Mouse (Mus musculus) hindbrain, embryonic 11.5 days (tissue): ENCODE measurements at regions not wholly inside any gene's neighbourhood (a gene's known extent, or its start where the extent isn't known, plus 50 kb on each side); places are given as distances from the start of the nearest gene placed in this dataset.

Experiments
- ATAC-seq: fragments of 200-750 bp; cut with Nextera tagmentation; 2 replicates; pipeline ENCODE4 v1.8.0; 2017; ENCODE audit warnings: mild to moderate bottlenecking, moderate TSS enrichment, moderate library complexity; ENCODE audit not compliant: low FRiP score
- DNase-seq: peaks from one replicate; pipeline ENCODE4 v3.0.0-alpha.2; 2015; ENCODE audit warnings: low spot score
- H3K27ac ChIP-seq: fragments of 300-500 bp; sonication (generic); 2 replicates; pipeline ENCODE4 v1.5.1; 2014; ENCODE audit warnings: mild to moderate bottlenecking, low read depth, low read length
- H3K27me3 ChIP-seq: fragments of 300-500 bp; sonication (generic); 2 replicates; pipeline ENCODE4 v1.6.1; 2014; ENCODE audit warnings: mild to moderate bottlenecking, low read length, moderate library complexity, mixed read lengths; ENCODE audit not compliant: control insufficient read depth, insufficient read depth
- H3K36me3 ChIP-seq: fragments of 300-500 bp; sonication (generic); 2 replicates; pipeline ENCODE4 v1.6.1; 2014; ENCODE audit warnings: mild to moderate bottlenecking, low read length, moderate library complexity, mixed read lengths; ENCODE audit not compliant: control insufficient read depth, insufficient read depth
- H3K4me1 ChIP-seq: fragments of 300-500 bp; sonication (generic); replicated peaks from 2 replicates; pipeline ENCODE4 v1.6.1; 2014; ENCODE audit warnings: low read length, mixed read lengths; ENCODE audit not compliant: control insufficient read depth, insufficient read depth
- H3K4me2 ChIP-seq: fragments of 300-500 bp; sonication (generic); replicated peaks from 2 replicates; pipeline ENCODE4 v1.6.1; 2014; ENCODE audit warnings: mild to moderate bottlenecking, low read depth, low read length
- H3K4me3 ChIP-seq: fragments of 300-500 bp; sonication (generic); 2 replicates; pipeline ENCODE4 v1.5.1; 2014; ENCODE audit warnings: low read depth, low read length
- H3K9ac ChIP-seq: fragments of 300-500 bp; sonication (generic); 2 replicates; pipeline ENCODE4 v1.6.1; 2014; ENCODE audit warnings: low read depth, low read length
- H3K9me3 ChIP-seq: fragments of 300-500 bp; sonication (generic); 2 replicates; pipeline ENCODE4 v1.6.1; 2016; ENCODE audit warnings: low read length; ENCODE audit not compliant: control insufficient read depth
- WGBS: fragments of 180-500 bp; shearing (Covaris S2); extraction: QIAGEN DNeasy Blood & Tissue Kit; methylation state at CpG from one replicate; pipeline ENCODE4 v1.1.7; 2014; 5-methylcytosine and 5-hydroxymethylcytosine counted together

DNA sequence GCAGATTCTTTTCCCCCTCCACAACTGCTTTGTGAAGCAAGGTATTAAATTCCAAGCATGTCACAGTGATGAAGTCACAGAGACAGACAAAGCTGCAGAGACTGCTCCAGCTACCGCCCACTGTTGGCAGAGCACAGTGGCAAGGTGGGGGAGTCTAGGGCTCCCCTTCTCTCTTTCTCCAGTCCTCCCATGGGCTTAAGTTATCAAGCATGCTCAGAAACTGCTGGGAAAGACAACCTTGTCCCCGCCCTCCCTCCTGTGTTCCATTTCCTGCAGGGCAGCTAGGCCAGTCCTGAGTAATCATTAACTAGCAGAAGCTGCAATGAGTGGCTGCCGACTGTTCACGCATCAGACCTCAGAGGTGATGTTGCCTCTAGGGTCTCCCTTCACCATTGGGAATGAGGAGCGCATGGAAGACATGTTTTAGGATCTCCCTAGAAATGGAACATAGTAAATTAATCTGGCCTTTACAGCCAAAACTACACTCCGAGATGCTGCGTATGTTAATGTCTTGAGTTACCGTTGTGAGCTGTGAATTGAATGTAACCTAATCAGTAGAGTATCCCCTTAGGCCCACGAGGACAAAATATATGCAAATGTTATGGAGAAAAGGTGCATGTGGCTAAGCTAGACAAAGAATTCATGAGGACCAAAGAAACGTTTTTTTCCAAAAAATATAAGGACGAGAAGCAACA is 372.5 kb upstream of the Acvr2a start:
- ATAC-seq (peak; percentile 73), DNase-seq (peak; percentile 37)
- H3K27me3 ChIP-seq, result no peaks in the 10 kb centered on the region
- no peaks in the 10 kb centered on the region for H3K9me3 ChIP-seq
- no peaks in the 10 kb centered on the region for H3K36me3 ChIP-seq
- 41% methylated on average over 11 of the region's 11 CpGs for WGBS
- peak overlapping the region; percentile 51; the same call in 1 of the 2 replicates for H3K27ac ChIP-seq
- 0 out of 2 replicates have a peak, but pooled peaks cover 3% of the 10 kb centered on the region for H3K4me1 ChIP-seq
- no peak overlapping the region for H3K9ac ChIP-seq
- H3K4me3 ChIP-seq, result no peak overlapping the region
- H3K4me2 ChIP-seq, result no peak overlapping the region; the same call in 1 of the 2 replicates

DNA sequence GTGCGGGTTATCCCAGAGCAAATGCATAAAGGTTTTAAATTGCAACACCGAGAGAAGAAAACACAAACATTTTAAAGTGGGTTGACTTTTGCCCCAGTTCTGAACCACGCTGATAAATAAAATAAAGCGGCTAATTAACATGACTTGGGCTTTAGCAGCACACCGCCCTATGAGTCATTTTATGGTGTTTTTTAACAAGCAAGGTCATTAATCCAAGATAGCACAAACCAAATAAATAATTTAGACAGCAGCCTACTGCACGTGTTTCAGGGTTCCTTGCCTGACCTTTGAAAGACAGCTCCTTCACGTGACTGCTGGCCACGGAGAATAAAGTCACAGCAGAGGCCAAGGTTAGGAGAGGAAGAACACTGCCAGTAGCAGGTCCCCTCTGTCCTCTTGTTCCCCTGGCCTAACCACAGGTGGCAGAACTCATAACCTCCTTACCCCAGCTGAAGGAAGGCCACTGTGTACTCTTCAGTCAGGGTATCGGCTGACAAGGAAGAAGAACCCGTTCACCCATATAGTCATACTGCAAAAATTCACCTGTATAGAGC is 371.8 kb upstream of the Acvr2a start:
- 77% methylated on average over 10 of the region's 10 CpGs for WGBS
- H3K4me2 ChIP-seq, result no peak overlapping the region
- no peaks in the 10 kb centered on the region for H3K36me3 ChIP-seq
- ATAC-seq (peak; percentile 23; the same call in 1 of the 2 replicates), DNase-seq (no peak)
- no peak overlapping the region for H3K27ac ChIP-seq
- H3K4me1 ChIP-seq, result 0 out of 2 replicates have a peak, but pooled peaks cover 3% of the 10 kb centered on the region
- H3K9me3 ChIP-seq, result no peaks in the 10 kb centered on the region
- H3K27me3 ChIP-seq, result no peaks in the 10 kb centered on the region
- no peak overlapping the region for H3K4me3 ChIP-seq
- H3K9ac ChIP-seq, result no peak overlapping the region

GRCm38 (mm10) chr2:48445898-48446604 is 367.9 kb upstream of the Acvr2a start:
- 0 out of 2 replicates have a peak, but pooled peaks have one; percentile 31 for ATAC-seq

GRCm38 (mm10) chr2:48446617-48447016 is 367.3 kb upstream of the Acvr2a start:
- no peak overlapping the region for H3K4me3 ChIP-seq
- no peaks in the 10 kb centered on the region for H3K36me3 ChIP-seq
- H3K9me3 ChIP-seq, result no peaks in the 10 kb centered on the region
- H3K4me2 ChIP-seq, result no peak overlapping the region
- no peak for DNase-seq
- WGBS, result 79% methylated on average over 5 of the region's 5 CpGs
- no peak for ATAC-seq
- no peaks in the 10 kb centered on the region for H3K4me1 ChIP-seq
- H3K27ac ChIP-seq, result no peak overlapping the region
- H3K27me3 ChIP-seq, result no peaks in the 10 kb centered on the region
- H3K9ac ChIP-seq, result no peak overlapping the region

More at GRCm38 (mm10) chr2:48445898-48446604, 367.9 kb upstream of the Acvr2a start:
- Histone ChIP-seq H3K9ac (no peak overlapping the region), H3K9me3 (no peaks in the 10 kb centered on the region), H3K36me3 (no peaks in the 10 kb centered on the region), H3K4me3 (no peak overlapping the region), H3K27me3 (no peaks in the 10 kb centered on the region), H3K27ac (no peak overlapping the region), H3K4me2 (no peak overlapping the region), H3K4me1 (0 out of 2 replicates have a peak, but pooled peaks cover 3% of the 10 kb centered on the region)
- WGBS, result 18% methylated on average over 5 of the region's 5 CpGs
- DNase-seq, result no peak

DNA sequence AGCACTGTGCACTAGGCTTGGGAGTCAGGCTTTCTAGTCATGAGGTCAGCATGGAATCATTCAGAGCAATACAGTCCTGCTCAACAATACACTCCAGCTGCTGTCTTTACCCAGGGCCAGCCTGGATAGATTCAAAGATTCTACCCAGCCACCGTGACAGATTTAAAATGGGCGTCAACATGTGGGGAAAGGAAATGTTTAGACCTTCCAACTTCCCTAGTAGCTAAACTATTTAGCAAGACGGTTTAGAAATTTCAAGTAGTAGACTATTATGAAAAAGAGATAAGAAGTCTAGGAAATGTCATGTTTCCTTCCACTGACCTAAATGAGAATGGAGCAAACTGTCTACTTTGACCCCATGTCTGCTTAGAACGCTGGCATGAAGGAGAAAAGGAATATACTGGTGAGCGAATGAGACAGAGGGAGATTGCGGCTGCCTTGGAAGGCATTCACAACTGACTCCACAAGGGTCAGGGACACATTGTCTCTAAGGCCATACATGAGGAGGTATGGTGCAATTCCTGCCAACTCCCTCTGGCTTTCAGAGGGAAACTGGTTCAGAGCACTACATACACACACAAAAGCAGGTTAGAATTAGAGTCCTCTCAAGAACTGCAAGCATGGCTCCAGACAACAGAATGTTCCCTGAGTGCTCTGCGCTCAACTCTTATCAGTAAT is 364.6 kb upstream of the Acvr2a start:
- ATAC-seq, result no peak

DNA sequence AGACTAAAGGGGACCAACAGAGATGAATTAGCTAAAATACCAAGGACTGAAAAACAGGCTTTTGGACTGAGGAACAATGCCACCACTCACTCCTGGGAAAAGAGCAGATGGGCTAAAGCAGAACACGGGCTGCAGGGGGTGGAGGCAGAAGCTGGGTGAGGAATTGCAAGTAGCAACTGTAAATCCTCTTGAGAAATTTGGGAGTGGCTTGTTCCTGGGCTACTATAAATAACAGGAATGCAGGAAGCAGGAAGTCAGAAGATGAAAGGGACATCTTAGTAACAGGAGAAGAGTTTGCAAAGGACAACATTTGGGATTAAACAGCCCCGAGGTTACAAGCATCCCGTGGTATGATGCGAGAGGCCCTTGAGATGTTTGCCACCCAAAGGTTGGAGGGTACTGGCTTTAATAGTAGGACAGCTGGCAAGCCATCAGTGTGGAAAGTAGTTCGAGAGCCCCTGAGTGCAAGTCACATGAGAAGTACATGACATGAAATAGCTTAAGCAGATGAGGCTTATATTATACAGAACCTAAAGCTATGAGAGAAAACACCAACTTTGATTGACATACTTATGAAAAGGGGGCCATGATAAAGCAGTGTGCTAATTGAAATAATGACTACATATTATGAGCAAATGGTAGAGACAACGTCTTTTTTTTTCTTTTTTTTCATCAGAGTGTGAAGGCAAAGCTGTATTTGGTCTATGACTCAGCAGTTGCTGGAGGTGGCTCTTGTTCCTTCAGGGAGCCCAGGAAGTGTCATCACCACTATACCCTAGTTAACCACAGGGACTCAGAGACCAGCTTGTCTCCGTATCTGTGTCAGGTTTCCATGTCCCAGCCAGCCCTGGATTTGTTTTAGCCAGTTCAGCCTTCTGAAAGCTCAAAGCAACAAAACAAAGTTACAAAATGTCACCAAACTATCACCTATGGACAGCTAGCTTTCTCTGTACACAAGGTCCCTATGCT is 357.6 kb upstream of the Acvr2a start:
- Histone ChIP-seq H3K9ac (no peak overlapping the region), H3K4me1 (no peaks in the 10 kb centered on the region), H3K4me2 (no peak overlapping the region), H3K36me3 (no peaks in the 10 kb centered on the region), H3K27ac (no peak overlapping the region), H3K4me3 (no peak overlapping the region), H3K9me3 (no peaks in the 10 kb centered on the region), H3K27me3 (no peaks in the 10 kb centered on the region)
- DNase-seq, result no peak
- no peak for ATAC-seq
- 61% methylated on average over 7 of the region's 7 CpGs for WGBS

More for the DNA sequence above, 364.6 kb upstream of the Acvr2a start:
- no peak for DNase-seq
- Histone ChIP-seq H3K9ac (no peak overlapping the region), H3K27me3 (no peaks in the 10 kb centered on the region), H3K9me3 (no peaks in the 10 kb centered on the region), H3K27ac (no peak overlapping the region), H3K4me2 (no peak overlapping the region), H3K4me1 (no peaks in the 10 kb centered on the region), H3K36me3 (no peaks in the 10 kb centered on the region), H3K4me3 (no peak overlapping the region)
- WGBS, result 83% methylated on average over 7 of the region's 7 CpGs

GRCm38 (mm10) chr2:48457117-48457516 is 356.8 kb upstream of the Acvr2a start:
- WGBS, result 89% methylated on average over 4 of the region's 4 CpGs
- no peak for ATAC-seq

GRCm38 (mm10) chr2:48465483-48465882 is 348.4 kb upstream of the Acvr2a start:
- no peaks in the 10 kb centered on the region for H3K36me3 ChIP-seq
- no peak for DNase-seq

More at GRCm38 (mm10) chr2:48457117-48457516, 356.8 kb upstream of the Acvr2a start:
- Histone ChIP-seq H3K4me1 (no peaks in the 10 kb centered on the region), H3K4me3 (no peak overlapping the region), H3K36me3 (no peaks in the 10 kb centered on the region), H3K27ac (no peak overlapping the region), H3K9me3 (no peaks in the 10 kb centered on the region), H3K27me3 (no peaks in the 10 kb centered on the region), H3K9ac (no peak overlapping the region), H3K4me2 (no peak overlapping the region)
- DNase-seq, result no peak

More at GRCm38 (mm10) chr2:48465483-48465882, 348.4 kb upstream of the Acvr2a start:
- Histone ChIP-seq H3K27me3 (no peaks in the 10 kb centered on the region), H3K4me3 (no peak overlapping the region), H3K4me2 (no peak overlapping the region), H3K27ac (no peak overlapping the region), H3K9ac (no peak overlapping the region), H3K9me3 (no peaks in the 10 kb centered on the region), H3K4me1 (no peaks in the 10 kb centered on the region)
- ATAC-seq, result no peak
- 90% methylated on average over 4 of the region's 4 CpGs for WGBS
